Mouse (Mus musculus) heart, embryonic 11.5 days (tissue): ENCODE results near the gene Tpgs1. TPM values are rescaled to one million over a fixed set of nuclear protein-coding genes. Genes with fewer than 3 reads are reported as not detected.

ENCODE experiments used
- ATAC-seq: fragments of 200-750 bp; cut with Nextera tagmentation; replicated peaks from 2 replicates; pipeline ENCODE4 v1.8.0; 2017; ENCODE audit warnings: moderate library complexity; ENCODE audit not compliant: insufficient number of reproducible peaks, low FRiP score, low TSS enrichment
- H3K27ac ChIP-seq: fragments of 300-500 bp; sonication (generic); 2 replicates; pipeline ENCODE4 v1.5.1; 2014; ENCODE audit warnings: mild to moderate bottlenecking, low read depth, low read length
- H3K27me3 ChIP-seq: fragments of 300-500 bp; sonication (generic); 2 replicates; pipeline ENCODE4 v1.6.1; 2014; ENCODE audit warnings: mild to moderate bottlenecking, low read length, mixed read lengths; ENCODE audit not compliant: control insufficient read depth, insufficient read depth
- H3K36me3 ChIP-seq: fragments of 300-500 bp; sonication (generic); 2 replicates; pipeline ENCODE4 v1.6.1; 2014; ENCODE audit warnings: mild to moderate bottlenecking, low read length, moderate library complexity, mixed read lengths; ENCODE audit not compliant: control insufficient read depth, insufficient read depth
- H3K4me1 ChIP-seq: fragments of 300-500 bp; sonication (generic); 2 replicates; pipeline ENCODE4 v1.6.1; 2014; ENCODE audit warnings: low read length; ENCODE audit not compliant: control insufficient read depth, insufficient read depth
- H3K4me2 ChIP-seq: fragments of 300-500 bp; sonication (generic); 2 replicates; pipeline ENCODE4 v1.6.1; 2014; ENCODE audit warnings: mild to moderate bottlenecking, moderate library complexity
- H3K4me3 ChIP-seq: fragments of 300-500 bp; sonication (generic); 2 replicates; pipeline ENCODE4 v1.5.1; 2014; ENCODE audit warnings: low read depth, low read length
- H3K9ac ChIP-seq: fragments of 300-500 bp; sonication (generic); 2 replicates; pipeline ENCODE4 v1.6.1; 2014; ENCODE audit warnings: mild to moderate bottlenecking, low read depth, low read length, moderate library complexity
- H3K9me3 ChIP-seq: fragments of 300-500 bp; sonication (generic); replicated peaks from 2 replicates; pipeline ENCODE4 v1.6.1; 2016; ENCODE audit warnings: low read length; ENCODE audit not compliant: control insufficient read depth
- WGBS: fragments of 180-500 bp; shearing (Covaris S2); extraction: QIAGEN DNeasy Blood & Tissue Kit; methylation state at CpG from one replicate; pipeline ENCODE4 v1.1.7; 2014; ENCODE audit not compliant: insufficient replicate concordance; 5-methylcytosine and 5-hydroxymethylcytosine counted together
- polyA plus RNA-seq: library from polyadenylated mRNA; unstranded; fragments of >200 nt; fragmentation: Nextera tagmentation; extraction: Ambion mirVana; gene quantifications from 2 replicates; pipeline ENCODE4 v1.2.1, GENCODE M21; 2014

Tpgs1 gene
- 47.4 and 48.6 TPM in 2 replicates for polyA plus RNA-seq

DNA sequence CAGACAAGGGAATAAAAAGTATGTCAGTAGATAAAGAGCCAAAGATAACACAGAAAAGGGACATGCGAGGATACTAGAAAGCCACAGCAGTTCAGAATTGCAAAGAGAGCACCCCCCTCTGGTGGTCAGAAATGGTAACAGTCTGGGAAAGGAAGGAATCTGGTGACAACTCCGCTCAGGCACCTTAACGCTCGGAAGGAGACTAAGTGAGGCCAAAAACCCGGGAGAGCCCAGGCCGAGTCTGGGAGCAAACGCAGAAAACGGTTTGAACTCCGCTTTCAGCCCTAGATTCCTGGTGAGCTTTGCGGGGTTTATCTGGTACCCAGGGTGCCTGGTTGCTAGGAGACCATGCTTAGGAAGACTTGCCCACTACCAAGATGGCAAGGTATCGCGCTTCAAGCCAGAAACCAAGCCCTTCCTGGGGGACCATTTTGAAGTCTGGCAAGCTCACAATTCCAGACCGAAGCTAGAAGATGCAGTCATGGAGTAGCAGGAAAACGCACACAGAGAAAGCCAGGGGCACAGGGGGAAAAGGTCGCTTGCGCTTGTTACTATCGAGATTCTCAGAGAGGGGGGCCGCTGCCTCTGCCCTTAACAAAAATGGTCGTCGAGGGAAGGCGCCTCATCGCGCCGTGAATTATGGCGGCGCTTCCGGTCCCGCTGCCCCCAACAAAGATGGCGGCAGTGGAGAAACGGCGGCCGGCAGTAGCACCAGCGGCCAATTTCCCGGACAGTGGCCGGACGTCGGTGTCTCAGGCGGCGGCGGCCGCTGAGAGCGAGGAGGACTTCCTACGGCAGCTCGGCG is at the start of gene Tpgs1:
Tpgs1 (plus strand) TSS at position 599 of the 805 bp plus-strand sequence.
- Histone ChIP-seq H3K36me3 (no peaks in the 10 kb centered on the region), H3K4me3 (peak within 1 kb of the TSS; percentile 97), H3K4me2 (peak within 1 kb of the TSS; percentile 92), H3K4me1 (peaks cover 11% of the 10 kb centered on the region), H3K27me3 (0 out of 2 replicates have a peak, but pooled peaks cover 4% of the 10 kb centered on the region), H3K9me3 (no peaks in the 10 kb centered on the region), H3K9ac (peak within 1 kb of the TSS; percentile 96), H3K27ac (peak within 1 kb of the TSS; percentile 94)
- under 1% methylated on average over 45 of the region's 45 CpGs for WGBS
- ATAC-seq, result peak; percentile 68

DNA sequence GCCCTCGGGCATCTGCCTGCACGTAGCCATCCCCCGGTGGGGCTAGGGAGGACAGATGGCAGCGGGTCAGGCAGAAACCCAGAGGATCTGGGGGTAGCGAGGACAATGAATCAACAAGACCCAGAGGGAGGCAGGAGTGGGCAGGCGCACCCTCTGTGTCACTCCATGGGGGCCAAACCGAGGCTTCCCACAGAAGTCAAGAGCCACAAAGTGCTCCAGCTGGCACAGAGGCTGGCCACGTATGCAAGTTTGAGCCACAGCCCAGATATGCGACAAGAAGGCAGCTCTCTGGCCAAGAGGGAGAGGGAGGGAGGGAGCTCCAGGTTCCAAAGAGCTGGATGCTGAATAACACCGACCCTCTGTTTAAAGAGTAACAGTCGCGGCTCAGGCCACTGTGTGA is 45.2 kb upstream of the Tpgs1 start:
- no peaks in the 10 kb centered on the region for H3K9me3 ChIP-seq
- no peak overlapping the region for H3K4me3 ChIP-seq
- H3K4me2 ChIP-seq, result no peak overlapping the region
- no peak overlapping the region for H3K9ac ChIP-seq
- H3K36me3 ChIP-seq, result no peaks in the 10 kb centered on the region
- 0 out of 2 replicates have a peak, but pooled peaks cover 2% of the 10 kb centered on the region for H3K27me3 ChIP-seq
- WGBS, result 71% methylated on average over 12 of the region's 12 CpGs
- no peaks in the 10 kb centered on the region for H3K4me1 ChIP-seq
- no peak for ATAC-seq
- H3K27ac ChIP-seq, result no peak overlapping the region

DNA sequence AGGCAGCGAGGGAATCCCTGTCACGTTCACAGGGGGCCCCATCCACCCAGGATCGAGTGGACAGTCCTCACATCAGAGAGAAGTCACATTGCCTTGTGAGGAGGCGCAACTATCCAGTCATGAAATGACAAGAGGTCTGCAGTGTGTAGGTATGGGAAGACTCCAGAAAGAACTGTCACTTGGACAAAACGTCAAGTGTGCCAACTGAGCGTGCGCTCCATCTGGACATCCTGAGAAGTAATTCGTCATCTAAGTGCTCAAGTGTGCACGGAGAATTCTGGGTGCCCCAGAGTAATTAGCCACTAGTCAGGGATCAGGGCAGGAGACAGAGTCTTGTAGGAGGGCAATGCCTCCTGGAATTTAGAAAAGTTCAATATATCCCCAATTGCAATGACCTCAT is 43.8 kb upstream of the Tpgs1 start:
- Histone ChIP-seq H3K4me1 (no peaks in the 10 kb centered on the region), H3K36me3 (no peaks in the 10 kb centered on the region), H3K27me3 (0 out of 2 replicates have a peak, but pooled peaks cover 2% of the 10 kb centered on the region), H3K4me3 (no peak overlapping the region), H3K9me3 (no peaks in the 10 kb centered on the region), H3K27ac (no peak overlapping the region), H3K9ac (no peak overlapping the region), H3K4me2 (no peak overlapping the region)
- WGBS, result 73% methylated on average over 9 of the region's 9 CpGs
- ATAC-seq, result no peak

- H3K4me3 ChIP-seq, result no peak overlapping the region
- no peaks in the 10 kb centered on the region for H3K9me3 ChIP-seq
- H3K4me2 ChIP-seq, result no peak overlapping the region
- no peak for ATAC-seq
- WGBS, result 82% methylated on average over 10 of the region's 10 CpGs
- no peaks in the 10 kb centered on the region for H3K36me3 ChIP-seq
- no peak overlapping the region for H3K9ac ChIP-seq
- H3K27me3 ChIP-seq, result 0 out of 2 replicates have a peak, but pooled peaks cover 2% of the 10 kb centered on the region
- H3K27ac ChIP-seq, result no peak overlapping the region
- no peaks in the 10 kb centered on the region for H3K4me1 ChIP-seq
Observed at GRCm38 (mm10) chr10:79626156-79626555, 43.0 kb upstream of the Tpgs1 start.

GRCm38 (mm10) chr10:79628377-79628776 is 40.8 kb upstream of the Tpgs1 start:
- 83% methylated on average over 5 of the region's 5 CpGs for WGBS

GRCm38 (mm10) chr10:79631432-79631831 is 37.7 kb upstream of the Tpgs1 start:
- peaks cover 4% of the 10 kb centered on the region for H3K27me3 ChIP-seq

More at GRCm38 (mm10) chr10:79628377-79628776, 40.8 kb upstream of the Tpgs1 start:
- Histone ChIP-seq H3K27me3 (0 out of 2 replicates have a peak, but pooled peaks cover 2% of the 10 kb centered on the region), H3K9ac (no peak overlapping the region), H3K4me1 (no peaks in the 10 kb centered on the region), H3K4me3 (no peak overlapping the region), H3K36me3 (no peaks in the 10 kb centered on the region), H3K4me2 (no peak overlapping the region), H3K9me3 (no peaks in the 10 kb centered on the region), H3K27ac (no peak overlapping the region)
- no peak for ATAC-seq

GRCm38 (mm10) chr10:79633006-79633777 is 36.0 kb upstream of the Tpgs1 start:
- Histone ChIP-seq H3K27me3 (peaks cover 19% of the 10 kb centered on the region), H3K36me3 (no peaks in the 10 kb centered on the region), H3K27ac (no peak overlapping the region), H3K4me2 (no peak overlapping the region), H3K9ac (no peak overlapping the region), H3K4me1 (no peaks in the 10 kb centered on the region; the same call in 1 of the 2 replicates), H3K4me3 (no peak overlapping the region), H3K9me3 (no peaks in the 10 kb centered on the region)
- WGBS, result 75% methylated on average over 17 of the region's 17 CpGs
- no peak for ATAC-seq

More at GRCm38 (mm10) chr10:79631432-79631831, 37.7 kb upstream of the Tpgs1 start:
- H3K9ac ChIP-seq, result no peak overlapping the region
- H3K36me3 ChIP-seq, result no peaks in the 10 kb centered on the region
- H3K4me3 ChIP-seq, result no peak overlapping the region
- ATAC-seq, result no peak
- H3K9me3 ChIP-seq, result no peaks in the 10 kb centered on the region
- H3K4me1 ChIP-seq, result no peaks in the 10 kb centered on the region
- no peak overlapping the region for H3K27ac ChIP-seq
- WGBS, result 77% methylated on average over 4 of the region's 4 CpGs
- H3K4me2 ChIP-seq, result no peak overlapping the region

GRCm38 (mm10) chr10:79636287-79636686 is 32.9 kb upstream of the Tpgs1 start:
- no peaks in the 10 kb centered on the region; the same call in 1 of the 2 replicates for H3K4me1 ChIP-seq
- peaks cover 41% of the 10 kb centered on the region for H3K27me3 ChIP-seq
- H3K4me2 ChIP-seq, result no peak overlapping the region; the same call in 1 of the 2 replicates
- 75% methylated on average over 8 of the region's 8 CpGs for WGBS
- H3K36me3 ChIP-seq, result no peaks in the 10 kb centered on the region
- no peak overlapping the region for H3K27ac ChIP-seq
- no peaks in the 10 kb centered on the region for H3K9me3 ChIP-seq
- no peak overlapping the region for H3K4me3 ChIP-seq
- no peak for ATAC-seq
- no peak overlapping the region for H3K9ac ChIP-seq
